Mouse (Mus musculus) kidney, embryonic 16.5 days (tissue): ENCODE measurements around the gene Polr3k. TPM values are rescaled to one million over a fixed set of nuclear protein-coding genes. Genes with fewer than 3 reads are reported as not detected.

ENCODE experiments used
- ATAC-seq: fragments of 200-750 bp; cut with Nextera tagmentation; 2 replicates; pipeline ENCODE4 v1.8.0; 2017; ENCODE audit warnings: moderate TSS enrichment; ENCODE audit not compliant: low FRiP score, low TSS enrichment
- H3K27ac ChIP-seq: fragments of 300-500 bp; sonication (generic); 2 replicates; pipeline ENCODE4 v1.5.1; 2014; ENCODE audit warnings: low read length
- H3K27me3 ChIP-seq: fragments of 300-500 bp; sonication (generic); 2 replicates; pipeline ENCODE4 v1.6.1; 2014; ENCODE audit warnings: low read length, control low read depth, mixed read lengths; ENCODE audit not compliant: insufficient read depth
- H3K36me3 ChIP-seq: fragments of 300-500 bp; sonication (generic); 2 replicates; pipeline ENCODE4 v1.6.1; 2014; ENCODE audit warnings: low read length, control low read depth, mixed read lengths; ENCODE audit not compliant: insufficient read depth
- H3K4me1 ChIP-seq: fragments of 300-500 bp; sonication (generic); 2 replicates; pipeline ENCODE4 v1.6.1; 2014; ENCODE audit warnings: low read length, control low read depth, mixed read lengths; ENCODE audit not compliant: insufficient read depth
- H3K4me2 ChIP-seq: fragments of 300-500 bp; sonication (generic); replicated peaks from 2 replicates; pipeline ENCODE4 v1.6.1; 2014; ENCODE audit warnings: low read depth, low read length
- H3K4me3 ChIP-seq: fragments of 300-500 bp; sonication (generic); 2 replicates; pipeline ENCODE4 v1.5.1; 2014; ENCODE audit warnings: mild to moderate bottlenecking, low read length
- H3K9ac ChIP-seq: fragments of 300-500 bp; sonication (generic); replicated peaks from 2 replicates; pipeline ENCODE4 v1.6.1; 2014; ENCODE audit warnings: low read length
- H3K9me3 ChIP-seq: fragments of 300-500 bp; sonication (generic); 2 replicates; pipeline ENCODE4 v1.6.1; 2016; ENCODE audit warnings: low read length, control low read depth
- WGBS: fragments of 180-500 bp; shearing (Covaris S2); extraction: QIAGEN DNeasy Blood & Tissue Kit; methylation state at CpG from one replicate; pipeline ENCODE4 v1.1.7; 2014; 5-methylcytosine and 5-hydroxymethylcytosine counted together
- polyA plus RNA-seq: library from polyadenylated mRNA; unstranded; fragments of >200 nt; fragmentation: Nextera tagmentation; extraction: Ambion mirVana; gene quantifications from 2 replicates; pipeline ENCODE4 v1.2.1, GENCODE M21; 2015

The Polr3k gene
- polyA plus RNA-seq, 1 experiment from 2014 or later, result 71.5 TPM

DNA sequence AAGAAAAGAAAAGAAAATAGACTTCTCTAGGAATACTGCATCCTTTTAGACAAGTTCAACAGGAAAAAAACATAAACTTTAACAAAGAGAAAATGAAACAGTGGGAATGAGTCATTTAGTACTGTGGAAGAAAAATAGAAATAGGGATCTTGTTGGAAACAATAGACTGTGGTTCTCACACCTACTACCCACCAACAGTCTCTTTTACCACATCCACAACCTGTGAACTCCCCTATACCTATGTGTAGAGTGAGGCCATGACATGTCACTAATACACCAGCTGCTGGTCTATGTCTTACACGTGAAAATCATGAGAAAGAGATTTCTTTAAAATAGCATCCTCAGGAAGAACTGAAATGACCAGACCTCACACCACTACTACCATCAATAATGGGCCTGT lies 14.8 kb downstream of the Polr3k start:
- Histone ChIP-seq H3K27ac (no peak overlapping the region), H3K4me3 (no peak overlapping the region)
- 73% methylated on average over 1 of the region's 1 CpGs for WGBS

GRCm38 (mm10) chr2:181883022-181883749 lies 19.0 kb downstream of the Polr3k start:
- Histone ChIP-seq H3K27ac (no peak overlapping the region), H3K27me3 (no peaks in the 10 kb centered on the region), H3K4me3 (no peak overlapping the region), H3K9me3 (no peaks in the 10 kb centered on the region), H3K4me2 (no peak overlapping the region), H3K36me3 (no peaks in the 10 kb centered on the region), H3K9ac (no peak overlapping the region), H3K4me1 (no peaks in the 10 kb centered on the region)
- ATAC-seq, result no peak
- 55% methylated on average over 3 of the region's 3 CpGs for WGBS

More for the DNA sequence above, 14.8 kb downstream of the Polr3k start:
- Histone ChIP-seq H3K9me3 (no peaks in the 10 kb centered on the region), H3K4me2 (no peak overlapping the region), H3K36me3 (no peaks in the 10 kb centered on the region), H3K9ac (no peak overlapping the region), H3K4me1 (no peaks in the 10 kb centered on the region), H3K27me3 (no peaks in the 10 kb centered on the region)
- no peak for ATAC-seq

- no peaks in the 10 kb centered on the region for H3K4me1 ChIP-seq
- H3K36me3 ChIP-seq, result no peaks in the 10 kb centered on the region
- H3K27me3 ChIP-seq, result no peaks in the 10 kb centered on the region
- no peak overlapping the region for H3K4me2 ChIP-seq
- no peak overlapping the region for H3K27ac ChIP-seq
- ATAC-seq, result no peak
- H3K9me3 ChIP-seq, result no peaks in the 10 kb centered on the region
- no peak overlapping the region for H3K4me3 ChIP-seq
- 54% methylated on average over 3 of the region's 3 CpGs for WGBS
- H3K9ac ChIP-seq, result no peak overlapping the region
These were observed 53.7 kb downstream of the Polr3k start for GRCm38 (mm10) chr2:181917861-181918260.

- Histone ChIP-seq H3K27me3 (no peaks in the 10 kb centered on the region), H3K4me3 (no peak overlapping the region), H3K4me2 (no peak overlapping the region), H3K27ac (no peak overlapping the region), H3K4me1 (no peaks in the 10 kb centered on the region), H3K36me3 (no peaks in the 10 kb centered on the region), H3K9ac (no peak overlapping the region), H3K9me3 (no peaks in the 10 kb centered on the region)
- WGBS, result 54% methylated on average over 3 of the region's 3 CpGs
- no peak; the same call in 1 of the 2 replicates for ATAC-seq
These were observed 54.4 kb downstream of the Polr3k start for GRCm38 (mm10) chr2:181918501-181918900.

Other genes with a start within 250 kb of the Polr3k start
- 0.21 and 0.49 TPM in 2 replicates for gene Gm29797, start 207.3 kb upstream of the Polr3k start, polyA plus RNA-seq
- gene Sox18, start 192.7 kb upstream of the Polr3k start, polyA plus RNA-seq, result 61.6 and 65.2 TPM in 2 replicates
- 29.3 and 29.9 TPM in 2 replicates for gene Tcea2, start 184.0 kb upstream of the Polr3k start, polyA plus RNA-seq
- 67.7 and 72.1 TPM in 2 replicates for gene Rgs19, start 170.4 kb upstream of the Polr3k start, polyA plus RNA-seq
- not detected in 2 replicates for gene Lkaaear1, start 165.9 kb upstream of the Polr3k start, polyA plus RNA-seq
- gene Oprl1, start 149.3 kb upstream of the Polr3k start, polyA plus RNA-seq, result 0.50 and 0.67 TPM in 2 replicates
- 0.27 and 0.31 TPM in 2 replicates for gene Myt1, start 101.0 kb upstream of the Polr3k start, polyA plus RNA-seq
- 36.6 and 40.9 TPM in 2 replicates for gene Pcmtd2, start 26.5 kb upstream of the Polr3k start, polyA plus RNA-seq
- gene Gm14496, start 126.8 kb downstream of the Polr3k start, polyA plus RNA-seq, result not detected in 2 replicates